Mouse (Mus musculus): Measurements from ENCODE around the gene Mettl6.
"Not testable (repeated sequence)": the region's sequence is repeated elsewhere in the genome, so short reads cannot be mapped to it uniquely, and the experiment has no call there.

The Mettl6 gene

GRCm38 (mm10) chr14:31473297-31473696, 21.5 kb downstream of the Mettl6 start:
- no peak for DNase-seq (ENCODE audit: low read depth, low spot score)

GRCm38 (mm10) chr14:31472451-31473061, 22.3 kb downstream of the Mettl6 start:
- peak; percentile 80 for DNase-seq (ENCODE audit: low read depth, low spot score)

DNA sequence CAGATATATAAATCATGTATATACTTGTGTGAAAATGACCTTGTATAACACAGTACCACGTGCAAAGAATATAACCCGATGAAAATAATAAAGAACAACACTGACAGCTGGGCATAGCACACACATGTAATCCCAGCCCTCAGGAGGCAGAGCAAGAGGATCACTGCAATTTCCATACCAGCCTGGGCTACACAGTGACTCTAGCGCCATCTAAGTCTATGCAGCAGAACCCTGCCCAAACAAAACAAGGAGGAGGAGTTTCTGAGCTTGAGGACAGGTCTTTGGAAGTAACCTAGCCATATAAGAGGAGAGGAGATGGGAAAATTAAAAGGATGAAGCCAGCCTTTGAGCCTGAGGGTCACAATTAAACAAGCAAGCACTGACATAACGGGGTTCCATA, 25.1 kb downstream of the Mettl6 start:
- peak; percentile 19 for DNase-seq (ENCODE audit: low read depth, low spot score)

DNA sequence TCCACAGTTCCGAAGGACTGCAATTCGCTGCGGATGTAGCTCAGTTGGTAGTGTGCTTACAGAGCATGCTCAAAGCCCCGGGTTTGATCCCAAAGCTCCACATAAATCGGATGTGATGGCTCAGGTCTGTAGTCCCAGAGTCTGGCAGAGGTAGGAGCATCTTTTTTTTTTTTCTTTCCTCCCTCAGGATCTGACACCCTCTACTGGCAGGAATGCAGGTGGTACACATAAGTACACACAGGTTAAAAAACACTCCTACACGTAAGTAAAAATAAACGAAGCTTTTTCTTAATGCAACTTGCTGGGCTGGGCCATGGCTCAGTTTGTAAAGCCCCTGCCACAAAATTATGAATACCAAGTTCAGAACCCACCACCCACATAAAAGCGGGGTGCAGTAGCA, 30.7 kb downstream of the Mettl6 start:
- peak; percentile 50 for DNase-seq (ENCODE audit: low read depth, low spot score)

DNA sequence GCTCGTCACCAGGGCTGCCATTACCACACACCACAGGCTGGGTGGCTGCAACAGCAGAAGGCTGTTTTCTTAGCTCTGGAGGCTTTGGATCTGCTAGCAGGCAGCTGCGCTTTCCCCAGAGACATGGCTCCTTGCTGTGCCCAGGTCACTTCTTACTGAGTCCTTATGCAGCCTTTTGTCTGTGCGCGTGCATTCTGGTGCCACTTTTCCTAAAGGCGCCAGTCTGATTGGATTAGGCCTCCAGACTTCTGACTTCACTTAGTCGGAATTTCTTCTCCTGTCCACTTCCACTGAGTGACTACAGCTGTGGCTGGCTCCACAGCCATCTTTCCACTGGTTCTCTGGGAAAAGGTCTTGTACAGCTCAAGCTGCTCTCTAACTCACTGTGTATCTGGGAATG, 32.0 kb downstream of the Mettl6 start:
- DNase-seq (ENCODE audit: low read depth, low spot score), result no peak

GRCm38 (mm10) chr14:31462226-31462625, 32.6 kb downstream of the Mettl6 start:
- DNase-seq (ENCODE audit: low read depth, low spot score), result peak; percentile 21

DNA sequence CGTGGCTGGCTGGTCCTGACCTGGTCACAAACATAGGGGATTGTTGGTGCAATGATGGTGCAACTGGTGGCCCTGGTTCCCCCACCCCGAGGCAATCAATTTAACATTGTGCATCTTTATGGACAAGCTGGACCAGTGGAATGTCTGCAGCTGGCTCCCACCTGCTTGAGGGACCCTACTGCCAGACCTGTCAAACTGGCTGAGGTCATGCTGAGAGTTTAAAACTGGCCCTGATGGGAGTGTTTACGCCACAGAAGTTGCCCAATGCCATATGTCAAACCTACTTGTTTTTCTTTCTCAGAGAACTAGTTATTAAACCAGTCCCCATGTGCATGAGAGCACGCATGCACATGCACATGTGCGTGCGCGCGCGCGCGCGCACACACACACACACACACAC, 36.8 kb downstream of the Mettl6 start:
- no peak for DNase-seq (ENCODE audit: low read depth, low spot score)

DNA sequence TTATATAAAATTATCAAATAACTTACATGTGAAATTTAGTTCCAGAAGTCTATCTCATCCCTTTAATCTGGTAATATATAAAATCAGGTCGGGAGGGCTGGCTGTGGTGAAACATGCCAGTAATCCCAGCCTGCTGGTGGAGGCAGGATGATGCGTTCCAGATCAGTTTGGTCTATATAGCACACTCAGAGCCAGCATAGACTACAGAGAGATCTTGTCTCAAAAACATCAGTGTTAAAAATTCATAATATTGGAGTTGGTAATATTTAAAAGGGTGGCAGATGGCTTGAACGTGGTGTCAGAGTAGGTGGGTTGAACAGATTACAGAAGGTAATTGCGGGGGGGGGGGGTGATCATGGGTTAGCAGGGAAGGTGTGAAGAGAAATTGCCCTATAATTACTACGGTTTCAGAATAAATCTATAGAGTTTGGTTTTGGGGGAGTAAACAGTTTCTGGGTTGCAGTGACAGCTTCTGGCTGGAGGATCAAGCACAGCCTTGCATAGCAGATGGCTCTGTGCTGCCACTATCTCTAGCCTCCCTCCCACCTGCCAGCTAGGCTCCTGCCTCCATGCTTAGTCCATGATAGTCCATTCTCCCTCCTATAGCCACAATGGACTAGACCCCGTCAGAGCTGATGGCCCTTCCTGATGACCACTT, 38.6 kb downstream of the Mettl6 start:
- DNase-seq (ENCODE audit: low read depth, low spot score), result no peak

- no peak for DNase-seq (ENCODE audit: low read depth, low spot score)
Measured at GRCm38 (mm10) chr14:31454849-31455566, 39.8 kb downstream of the Mettl6 start.

DNA sequence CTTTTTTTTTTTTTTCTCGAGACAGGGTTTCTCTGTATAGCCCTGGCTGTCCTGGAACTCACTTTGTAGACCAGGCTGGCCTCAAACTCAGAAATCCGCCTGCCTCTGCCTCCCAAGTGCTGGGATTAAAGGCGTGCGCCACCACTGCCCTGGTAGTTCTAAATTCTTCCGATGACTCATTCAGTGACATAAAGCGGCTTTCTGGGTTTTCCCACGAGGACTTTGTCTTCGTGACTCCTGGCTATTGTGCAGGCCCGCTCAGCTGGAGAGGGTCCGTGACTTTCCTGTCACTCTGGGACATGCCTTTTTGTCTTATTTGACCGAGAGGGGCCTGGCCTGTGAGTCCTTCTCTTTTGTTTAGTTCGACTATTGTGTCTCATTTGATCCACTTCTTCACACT, 40.9 kb downstream of the Mettl6 start:
- DNase-seq (ENCODE audit: low read depth, low spot score), result not testable (repeated sequence)

- DNase-seq (ENCODE audit: low read depth, low spot score), result no peak
Measured at GRCm38 (mm10) chr14:31448994-31449393, 45.8 kb downstream of the Mettl6 start.

DNA sequence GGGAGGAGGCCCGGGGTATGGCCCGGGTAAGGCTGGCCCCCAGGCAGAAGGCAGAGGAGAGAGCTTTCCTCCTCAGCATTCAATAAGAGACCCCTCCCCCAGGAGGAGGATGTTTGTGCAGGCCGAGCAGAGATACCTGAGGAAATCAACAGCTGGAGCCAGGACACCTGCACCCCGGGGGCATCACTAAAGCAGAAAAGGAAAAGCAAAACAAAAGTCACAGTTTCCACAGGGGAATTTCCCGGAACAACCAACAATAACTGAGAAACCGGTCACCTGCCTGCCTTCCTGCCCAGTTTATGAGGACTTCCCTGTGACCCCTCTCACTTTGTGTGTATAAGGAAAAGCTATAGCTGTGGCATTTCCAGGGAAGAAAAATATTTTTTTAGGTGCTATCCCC, 51.2 kb downstream of the Mettl6 start:
- DNase-seq (ENCODE audit: low read depth, low spot score), result no peak

GRCm38 (mm10) chr14:31440725-31441124, 54.1 kb downstream of the Mettl6 start:
- no peak for DNase-seq (ENCODE audit: low read depth, low spot score)

DNA sequence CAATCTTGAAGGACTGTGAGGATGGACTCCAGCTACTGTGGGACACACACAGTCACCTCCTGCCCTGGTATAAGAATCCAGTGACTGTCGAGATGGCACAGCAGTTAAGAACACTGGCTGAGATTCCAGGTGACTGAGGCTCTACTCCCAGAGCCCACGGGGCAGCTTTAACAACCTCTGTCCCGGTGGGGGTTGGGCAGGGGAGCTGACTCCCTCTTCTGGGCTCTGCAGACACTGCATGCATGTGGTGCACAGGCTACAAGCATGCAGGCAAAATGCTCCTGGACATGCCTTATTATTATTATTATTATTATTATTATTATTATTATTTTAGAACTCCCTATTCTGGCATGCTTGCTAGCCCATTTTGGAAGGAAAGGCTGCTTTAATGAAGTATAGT, 54.6 kb downstream of the Mettl6 start:
- no peak for DNase-seq (ENCODE audit: low read depth, low spot score)

DNA sequence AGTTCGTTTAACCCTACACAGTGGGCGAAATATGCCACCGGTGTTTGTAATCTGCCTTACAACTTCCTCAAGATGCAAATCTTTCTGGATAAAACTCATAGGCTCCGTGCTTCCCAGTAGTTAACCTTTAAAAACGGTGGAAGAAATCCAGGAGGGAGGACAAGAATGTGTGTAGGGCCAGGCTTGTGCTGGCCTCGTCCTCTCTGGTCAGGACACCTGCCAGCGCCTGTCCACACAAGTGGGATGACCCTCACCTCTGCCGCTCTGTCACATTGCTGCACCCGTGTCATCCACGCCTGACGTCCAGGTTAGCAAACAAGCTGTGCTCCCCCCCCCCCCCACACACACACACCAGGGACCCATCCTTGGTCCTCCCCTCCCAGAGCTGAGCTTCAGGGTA, 55.6 kb downstream of the Mettl6 start:
- no peak for DNase-seq (ENCODE audit: low read depth, low spot score)

- no peak for DNase-seq (ENCODE audit: low read depth, low spot score)
Measured at GRCm38 (mm10) chr14:31437826-31438529, 56.9 kb downstream of the Mettl6 start.

DNA sequence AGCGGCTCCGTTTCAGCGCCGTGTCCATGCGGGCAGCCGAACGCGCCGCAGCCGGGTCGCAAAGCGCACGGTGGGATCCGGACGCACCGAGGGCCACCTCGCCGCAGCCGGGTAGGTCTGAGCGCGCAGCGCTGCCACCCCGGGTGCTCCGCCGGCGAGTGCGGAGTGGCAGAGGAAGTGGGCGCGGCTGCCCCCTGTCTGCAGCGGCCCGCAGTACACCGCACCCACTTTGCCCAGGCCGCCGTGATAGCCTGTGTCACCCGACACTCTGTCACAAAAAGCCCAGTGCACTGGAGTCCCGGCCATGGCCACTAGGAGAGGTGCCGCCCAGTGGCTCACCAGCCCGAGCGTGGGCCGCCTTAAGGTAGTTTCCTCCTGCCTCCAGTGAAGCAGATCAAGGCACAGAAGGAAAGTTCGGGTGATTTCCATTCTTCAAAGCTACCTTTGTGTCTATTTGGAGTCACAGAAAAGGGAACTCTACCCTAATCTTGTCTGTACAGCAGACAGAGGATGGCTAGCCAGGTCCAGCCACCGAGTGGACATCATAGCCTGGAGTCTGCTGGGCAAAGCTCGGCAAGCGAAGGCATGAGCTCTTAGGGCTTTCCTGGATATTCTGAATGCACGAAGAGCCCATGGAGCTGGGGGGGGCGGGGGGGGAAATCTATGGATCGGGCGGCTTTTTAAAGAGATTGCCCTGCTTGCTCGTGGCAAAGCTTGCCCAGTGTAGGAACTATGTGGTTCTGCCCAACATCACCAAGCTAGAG, 58.7 kb downstream of the Mettl6 start, which contains the start of gene Sh3bp5:
TSS of gene Sh3bp5 (minus strand) at position 149 of the 764 bp plus-strand sequence.
- peak; percentile 89 for DNase-seq (ENCODE audit: low read depth, low spot score)

DNA sequence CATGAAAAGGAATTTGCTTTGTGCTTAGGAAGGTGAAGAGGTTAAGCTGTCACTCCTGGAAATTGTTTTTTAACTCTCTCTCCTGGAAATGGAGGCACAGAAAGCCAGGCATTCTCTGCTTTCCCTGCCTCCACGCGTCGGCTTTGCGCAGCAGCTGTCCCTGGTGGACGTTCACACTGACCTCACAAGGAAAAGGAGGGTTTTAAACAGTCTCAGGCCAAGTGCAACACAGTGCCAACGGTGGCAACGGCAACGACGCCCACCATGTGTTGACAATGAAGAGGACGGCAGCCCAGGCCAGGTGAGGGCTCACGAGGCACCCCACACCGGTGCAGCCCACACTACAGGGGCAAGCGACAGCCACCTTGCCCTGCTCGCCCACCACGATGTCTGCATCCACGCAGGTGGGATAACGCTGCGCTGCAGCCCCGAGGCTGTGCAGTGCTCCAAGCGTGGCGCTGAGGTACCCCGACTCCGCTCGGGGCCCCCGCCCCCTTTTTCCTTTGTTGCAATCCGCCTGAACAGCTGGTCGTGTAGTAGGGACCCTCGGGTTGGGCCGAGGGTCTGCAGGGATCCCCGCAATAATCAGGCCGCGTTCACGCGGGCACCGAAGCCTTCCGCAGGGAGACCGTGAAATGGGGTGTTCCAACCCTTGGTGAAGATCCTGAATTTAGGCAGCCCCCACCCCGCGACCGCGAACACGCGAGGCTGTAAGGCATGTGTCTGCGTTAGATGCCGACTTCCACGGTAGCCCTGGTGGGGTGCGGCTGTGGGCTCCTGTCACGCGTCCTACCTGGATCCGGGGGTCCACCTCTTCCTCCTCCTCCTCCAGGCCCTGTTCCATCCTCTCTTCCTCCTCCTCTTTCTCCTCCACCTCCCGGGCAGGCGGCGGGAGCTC, 59.6 kb downstream of the Mettl6 start:
- peak; percentile 57 for DNase-seq (ENCODE audit: low read depth, low spot score)

DNA sequence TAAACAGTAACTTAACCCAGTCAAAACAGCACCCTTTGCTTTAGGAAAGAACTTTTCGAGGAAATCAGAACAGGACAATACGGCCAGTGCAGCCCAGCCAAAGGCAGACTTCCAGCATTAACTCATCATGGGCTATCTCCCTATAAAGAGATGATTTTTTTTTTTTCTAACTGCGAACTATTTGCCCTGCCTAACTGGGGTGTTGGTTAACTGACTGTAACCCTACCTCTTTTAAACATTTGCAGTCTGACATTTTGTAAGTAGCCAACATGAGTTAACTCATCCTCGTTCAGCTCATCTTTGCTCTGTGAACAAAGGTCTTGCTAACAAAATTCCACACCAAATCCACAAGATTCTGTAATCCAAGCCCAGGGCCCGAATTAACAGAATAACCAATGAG, 60.4 kb downstream of the Mettl6 start:
- peak; percentile 60 for DNase-seq (ENCODE audit: low read depth, low spot score)

GRCm38 (mm10) chr14:31433851-31434360, 60.9 kb downstream of the Mettl6 start:
- DNase-seq (ENCODE audit: low read depth, low spot score), result peak; percentile 77

Measured in 3T3-L1 (cell line).